Mouse (Mus musculus) C2C12 (cell line): ENCODE results near the gene Trak1.

ENCODE experiments used
- CTCF ChIP-seq: IDR thresholded peaks from one replicate; pipeline ENCODE4 v1.5.1; 2011; ENCODE audit not compliant: control insufficient read depth, insufficient read depth, insufficient read length
- MAX ChIP-seq: IDR thresholded peaks from one replicate; pipeline ENCODE4 v1.6.1; 2011; ENCODE audit warnings: mild to moderate bottlenecking, control low read depth
- USF1 ChIP-seq: IDR thresholded peaks from one replicate; pipeline ENCODE4 v1.6.1; 2011; ENCODE audit warnings: low read depth, mild to moderate bottlenecking, control low read depth, moderate library complexity

- TF ChIP-seq USF1: no peak
- no peak for TF ChIP-seq CTCF
- TF ChIP-seq MAX: peak; percentile 23
Measured at GRCm38 (mm10) chr9:121293187-121293586, 4.1 kb upstream of the Trak1 start.
